Mouse (Mus musculus) layer of hippocampus, adult 18-20 months (tissue): Measurements from ENCODE around the gene AI481877. TPM values are rescaled to one million over a fixed set of nuclear protein-coding genes. Genes with fewer than 3 reads are reported as not detected.
"Not testable (repeated sequence)": the region's sequence is repeated elsewhere in the genome, so short reads cannot be mapped to it uniquely, and the experiment has no call there.

Experiments used
- DNase-seq, 2 experiments: peaks; one replicate each; pipeline ENCODE4 v3.0.0; 2022; ENCODE audit warnings: low spot score in 2 of 2
- long read RNA-seq: library from polyadenylated mRNA; stranded (forward); transcript quantifications from one replicate; pipeline ENCODE4 v2.0.0, GENCODE M21; 2021
- total RNA-seq, 2 experiments: library from RNA; stranded (reverse); gene quantifications; 2 replicates each; pipeline ENCODE4 v1.2.3; 2021

The AI481877 gene
- not detected for total RNA-seq
- long read RNA-seq, partial matches to known transcripts: 0 of 4 reads
- long read RNA-seq, other reads (novel, unspliced or antisense): 4 of 4 reads

DNA sequence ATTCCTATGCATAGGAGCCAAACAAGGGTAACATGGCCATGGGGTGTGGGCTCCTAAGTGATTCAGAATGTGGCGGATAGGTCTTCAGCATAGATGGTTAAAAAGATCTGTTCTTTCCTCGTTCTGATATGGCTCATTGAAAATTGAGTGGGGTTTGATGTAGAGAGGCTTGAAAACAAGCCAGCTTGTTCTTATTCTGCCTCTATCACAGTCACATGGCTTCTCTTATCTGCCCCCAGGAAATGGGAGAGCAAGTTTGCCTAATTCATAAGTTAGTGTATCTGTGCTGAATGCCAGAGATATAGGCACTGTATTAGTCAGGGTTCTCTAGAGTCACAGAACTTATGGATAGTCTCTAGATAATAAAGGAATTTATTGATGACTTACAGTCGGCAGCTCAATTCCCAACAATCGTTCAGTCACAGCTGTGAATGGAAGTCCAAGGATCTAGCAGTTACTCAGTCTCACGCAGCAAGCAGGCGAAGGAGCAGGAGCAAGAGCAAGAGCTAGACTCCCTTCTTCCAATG, at the start of gene AI481877:
Gene AI481877 (minus strand): TSS at position 477 of the 527 bp plus-strand sequence.
- DNase-seq: not testable (repeated sequence)

DNA sequence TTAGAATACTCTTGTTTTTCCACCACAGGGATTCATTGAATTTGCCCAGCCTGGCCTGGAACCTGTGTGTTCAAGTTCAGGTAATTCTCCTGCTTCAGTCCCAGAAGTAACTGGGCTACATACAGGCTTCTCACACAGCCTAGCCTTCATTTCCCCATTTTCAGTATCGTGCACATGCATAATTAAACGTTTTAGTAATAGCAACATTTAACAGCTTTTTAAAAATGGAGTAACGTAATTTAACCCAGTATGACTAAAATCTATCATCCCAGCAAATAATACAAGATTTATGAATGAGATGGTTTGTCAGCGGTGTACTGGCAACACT, 49.7 kb upstream of the AI481877 start:
- DNase-seq: no peak

DNA sequence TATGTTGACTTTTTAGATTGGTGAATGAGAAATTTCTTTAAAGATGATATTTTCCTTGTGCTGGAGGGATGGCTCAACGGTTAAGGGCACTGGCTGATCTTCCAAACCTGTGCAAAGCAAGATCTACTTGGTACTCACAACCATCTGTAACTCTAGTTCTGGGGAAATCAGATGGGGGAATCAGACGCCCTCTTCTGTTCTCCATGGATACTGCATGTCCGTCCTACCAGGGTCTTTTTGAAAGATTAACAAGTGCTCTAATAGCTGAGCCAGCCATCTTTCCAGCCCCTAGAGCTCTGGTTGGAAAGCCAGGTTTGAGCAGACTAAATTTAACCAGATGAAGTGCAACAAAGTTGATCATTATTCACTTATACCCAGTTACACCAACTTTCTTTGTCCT, 48.5 kb upstream of the AI481877 start:
- peak; percentile 9 to 69 for DNase-seq

DNA sequence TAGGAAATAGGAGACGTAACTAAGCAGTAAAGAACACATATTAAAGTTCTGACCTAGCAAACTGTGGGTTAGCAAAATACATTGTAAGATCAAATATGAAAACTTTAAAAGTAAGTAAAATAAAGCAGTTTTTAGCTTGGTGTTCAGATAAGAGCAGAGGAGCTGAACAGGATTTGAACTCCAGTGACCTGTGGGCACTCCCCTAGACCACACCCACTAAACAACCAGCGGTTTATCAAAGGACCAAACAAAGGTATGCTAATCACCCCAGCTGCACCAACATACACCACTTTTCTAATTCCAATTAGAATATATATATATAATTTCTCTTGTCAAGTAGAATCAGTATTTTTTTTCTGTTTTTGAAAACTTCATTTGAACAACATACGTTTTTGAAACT, 46.9 kb upstream of the AI481877 start:
- no peak for DNase-seq

DNA sequence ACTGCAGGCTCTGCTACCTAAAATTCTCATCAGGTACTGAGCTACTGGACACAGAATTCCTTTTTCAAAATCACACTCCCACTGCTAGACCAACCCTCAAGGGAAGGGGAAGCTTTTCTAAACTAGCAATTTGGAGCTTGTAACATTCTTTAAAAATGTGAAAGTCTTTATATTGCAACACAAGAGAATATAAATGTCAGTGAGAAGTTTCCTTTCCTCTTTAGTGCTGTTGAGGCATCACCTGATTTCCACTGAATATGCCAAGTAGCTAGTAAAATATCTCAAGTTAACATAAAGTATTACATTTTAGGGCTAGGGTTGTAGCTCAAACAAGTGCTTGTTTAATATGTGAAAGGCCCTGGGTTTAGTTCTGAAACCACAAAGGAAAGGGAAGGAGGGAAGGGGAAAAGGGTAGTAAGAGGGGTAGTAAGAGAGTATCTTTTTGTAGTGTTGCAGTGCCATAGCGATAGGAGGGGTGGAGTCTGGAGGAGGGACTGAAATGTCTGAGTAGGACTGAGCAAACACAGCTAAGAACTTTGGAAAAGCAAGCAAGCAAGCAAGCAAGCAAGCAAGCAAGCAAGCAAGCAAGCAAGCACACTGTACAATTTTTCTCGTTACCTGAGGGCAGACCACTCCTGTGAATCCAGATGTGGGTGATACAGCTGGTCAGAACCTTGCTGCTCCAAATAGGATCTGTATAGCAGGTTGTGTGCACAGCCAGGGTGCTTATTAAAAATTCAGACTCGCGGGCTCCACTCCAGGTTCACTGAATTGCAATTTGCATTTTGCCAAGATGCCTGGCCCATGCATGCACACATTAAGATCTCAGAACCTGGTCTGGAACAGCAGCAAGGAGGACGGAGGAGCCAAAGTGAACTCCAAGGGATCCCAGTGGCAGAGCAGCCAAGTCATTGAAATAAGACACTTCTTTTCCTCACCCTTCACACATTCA, 42.8 kb upstream of the AI481877 start:
- no peak for DNase-seq

DNA sequence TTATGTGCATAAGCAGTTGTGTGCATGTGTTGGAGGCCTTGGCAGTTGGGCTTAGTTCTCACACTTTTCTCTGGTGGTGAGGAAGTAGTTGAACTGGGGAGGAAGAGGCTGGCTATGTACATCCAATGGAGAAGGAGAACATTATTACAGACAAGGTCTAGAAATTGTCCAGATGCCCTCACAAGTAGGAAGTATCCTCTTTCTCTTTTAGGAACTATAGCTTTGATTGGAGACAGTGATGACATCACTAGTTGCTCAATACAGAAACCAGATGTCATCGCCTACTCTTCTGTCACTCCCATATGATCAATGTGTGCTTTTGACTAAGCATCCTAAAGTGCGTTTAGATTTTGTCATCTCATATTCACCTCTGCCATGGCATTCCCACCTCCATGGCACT, 38.8 kb upstream of the AI481877 start:
- DNase-seq: no peak

DNA sequence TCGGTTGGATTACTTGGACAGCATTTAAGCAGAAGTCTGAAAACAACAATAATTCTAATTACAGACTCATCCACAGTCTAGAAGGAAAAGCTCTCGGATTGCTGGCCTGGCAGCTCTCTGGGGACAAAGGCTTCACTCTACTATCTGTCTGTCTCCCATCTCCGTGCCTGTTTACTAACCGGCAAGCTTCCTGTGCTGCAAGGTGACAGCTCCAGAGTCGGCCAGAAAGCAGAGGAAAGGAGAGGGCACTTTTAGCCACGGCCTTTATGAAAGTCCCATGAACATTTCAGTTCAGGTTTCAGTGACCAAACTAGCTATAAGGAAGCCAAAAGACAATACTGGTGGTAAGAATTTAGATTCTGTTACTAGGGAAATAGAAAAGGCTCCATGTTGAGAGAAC, 37.1 kb upstream of the AI481877 start:
- DNase-seq: no peak

DNA sequence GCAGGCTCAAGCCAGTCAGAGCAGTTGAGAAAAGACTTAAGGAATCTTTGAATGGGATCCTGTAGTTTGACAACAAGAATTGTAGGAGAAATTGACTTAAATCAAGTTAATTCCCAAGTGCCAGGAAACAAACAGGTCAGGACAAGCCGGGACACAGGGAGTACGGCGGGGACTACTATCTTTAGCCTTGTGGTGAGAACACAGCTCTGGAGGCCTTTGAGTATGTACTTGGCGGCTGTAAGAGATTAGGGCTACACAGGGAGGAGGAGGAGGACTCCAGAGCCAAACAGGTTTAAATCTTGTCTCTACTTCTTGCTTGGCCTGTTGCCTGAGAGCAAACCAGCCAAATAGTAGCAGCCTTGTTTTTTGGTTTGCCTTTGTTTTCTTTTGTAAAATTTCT, 36.2 kb upstream of the AI481877 start:
- DNase-seq: no peak

DNA sequence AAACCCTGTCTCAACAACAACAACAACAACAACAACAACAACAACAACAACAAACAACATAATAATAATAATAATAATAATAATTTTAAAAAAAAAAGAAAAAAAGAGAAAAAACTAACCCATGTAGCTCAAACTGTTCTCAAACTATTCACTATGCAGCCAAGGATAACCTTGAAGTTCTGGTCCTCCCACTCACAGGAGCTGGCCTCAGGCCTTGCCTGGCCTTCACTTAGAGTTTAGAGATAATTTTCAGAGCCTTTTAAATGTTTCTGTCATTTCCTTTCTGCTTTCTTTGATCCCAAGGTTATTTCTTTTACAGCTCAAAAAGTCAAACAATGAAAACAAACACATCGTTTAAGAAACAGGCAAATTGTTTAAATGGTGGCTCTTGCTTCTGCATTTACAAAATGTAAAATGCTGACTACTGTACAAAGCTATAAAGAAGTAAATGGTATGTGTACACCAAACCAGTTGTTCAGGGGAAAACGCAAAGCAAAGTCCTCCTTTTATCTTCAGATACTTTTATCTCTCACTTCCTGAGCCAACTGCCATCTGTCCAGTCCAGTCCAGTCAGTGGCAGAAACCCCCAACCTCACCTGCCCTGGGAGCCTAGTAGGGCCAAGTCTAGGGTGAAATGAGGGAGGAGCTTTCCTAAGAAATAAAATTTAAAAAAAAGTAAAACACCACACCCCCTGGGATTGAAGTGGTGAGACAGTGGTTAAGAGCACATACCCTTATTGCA, 34.6 kb upstream of the AI481877 start:
- DNase-seq: no peak

DNA sequence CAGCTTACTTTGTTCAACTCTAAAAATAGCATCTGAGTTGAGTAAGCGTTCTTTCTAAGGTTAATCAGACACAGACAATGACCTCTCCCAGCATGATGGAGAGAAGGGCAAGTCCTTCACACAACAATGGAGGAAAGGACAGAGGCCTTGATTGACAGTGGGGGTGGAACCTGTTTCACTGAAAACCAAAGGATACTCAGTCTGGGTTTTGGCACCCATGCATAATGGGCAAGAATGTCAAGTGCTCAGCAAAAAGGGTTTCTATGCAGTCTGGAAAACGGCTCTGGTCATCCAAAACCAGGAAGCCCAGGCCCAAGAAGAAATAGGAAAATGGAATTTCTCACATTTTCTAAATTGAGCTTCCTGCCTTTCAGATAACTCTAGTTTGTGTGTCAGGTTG, 33.8 kb upstream of the AI481877 start:
- DNase-seq: no peak

DNA sequence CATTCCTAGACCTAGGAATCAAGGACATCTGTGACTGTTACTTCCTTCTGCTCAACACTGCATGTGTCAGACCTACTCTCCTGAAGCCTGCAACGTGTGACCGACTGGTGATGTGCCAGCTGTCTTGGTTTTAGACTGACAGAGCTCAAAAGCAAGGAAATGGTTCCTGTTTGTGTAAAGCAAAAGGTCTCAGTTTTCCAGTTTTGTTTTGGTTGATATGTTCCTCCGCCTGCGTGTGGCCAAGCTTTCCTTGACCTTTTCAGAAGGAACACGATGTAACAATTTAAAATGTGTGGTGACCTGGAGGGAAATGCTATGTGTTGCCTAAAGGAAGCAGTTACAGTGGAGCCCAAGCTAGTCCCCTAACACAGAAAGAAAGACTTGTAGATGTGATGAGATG, 31.2 kb upstream of the AI481877 start:
- no peak for DNase-seq

DNA sequence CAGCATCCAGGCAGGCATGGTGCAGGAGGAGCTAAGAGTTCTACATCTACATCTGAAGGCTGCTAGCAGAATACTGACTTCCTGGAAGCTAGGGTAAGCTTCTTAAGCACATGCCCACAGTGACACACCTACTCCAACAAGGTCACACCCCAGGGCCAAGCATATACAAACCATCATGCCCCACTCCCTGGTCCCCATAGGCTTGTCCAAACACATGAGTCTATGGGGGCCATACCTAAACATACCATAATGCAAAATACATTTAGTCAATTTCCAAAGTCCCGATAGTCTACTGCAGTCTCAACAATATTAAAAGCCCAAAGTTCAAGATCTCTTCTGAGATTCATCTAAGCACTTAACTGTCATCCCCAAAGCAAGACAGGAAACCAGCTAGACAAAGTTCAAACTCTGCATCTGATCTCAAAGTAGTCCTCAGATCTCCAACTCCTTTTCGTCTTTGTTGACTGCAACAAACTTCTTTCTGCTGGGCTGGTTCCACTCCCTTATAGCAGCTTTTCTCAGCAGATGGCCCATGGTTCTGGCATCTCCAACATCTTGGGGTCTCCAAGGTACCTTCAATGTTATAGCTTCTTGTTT, 28.6 kb upstream of the AI481877 start:
- no peak for DNase-seq

DNA sequence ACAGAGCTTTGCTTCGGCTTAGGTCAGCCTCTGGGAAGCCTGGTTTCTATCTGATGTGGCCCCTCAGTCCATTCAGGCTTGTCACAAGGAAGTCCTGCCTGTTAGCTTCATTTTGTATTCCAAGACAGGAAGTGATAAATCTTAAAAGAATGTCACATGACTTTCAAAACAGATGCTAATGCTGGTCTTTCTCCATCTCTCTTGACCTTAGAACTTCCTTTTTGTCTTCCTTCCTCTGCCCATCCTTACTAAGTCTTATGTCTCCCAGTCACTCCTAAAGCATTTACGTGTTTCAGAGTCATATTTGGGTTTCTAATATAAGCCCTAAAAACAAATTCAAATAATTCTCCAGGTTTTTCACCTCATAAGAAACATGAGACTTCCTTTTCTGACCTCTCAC, 25.3 kb upstream of the AI481877 start:
- no peak for DNase-seq

DNA sequence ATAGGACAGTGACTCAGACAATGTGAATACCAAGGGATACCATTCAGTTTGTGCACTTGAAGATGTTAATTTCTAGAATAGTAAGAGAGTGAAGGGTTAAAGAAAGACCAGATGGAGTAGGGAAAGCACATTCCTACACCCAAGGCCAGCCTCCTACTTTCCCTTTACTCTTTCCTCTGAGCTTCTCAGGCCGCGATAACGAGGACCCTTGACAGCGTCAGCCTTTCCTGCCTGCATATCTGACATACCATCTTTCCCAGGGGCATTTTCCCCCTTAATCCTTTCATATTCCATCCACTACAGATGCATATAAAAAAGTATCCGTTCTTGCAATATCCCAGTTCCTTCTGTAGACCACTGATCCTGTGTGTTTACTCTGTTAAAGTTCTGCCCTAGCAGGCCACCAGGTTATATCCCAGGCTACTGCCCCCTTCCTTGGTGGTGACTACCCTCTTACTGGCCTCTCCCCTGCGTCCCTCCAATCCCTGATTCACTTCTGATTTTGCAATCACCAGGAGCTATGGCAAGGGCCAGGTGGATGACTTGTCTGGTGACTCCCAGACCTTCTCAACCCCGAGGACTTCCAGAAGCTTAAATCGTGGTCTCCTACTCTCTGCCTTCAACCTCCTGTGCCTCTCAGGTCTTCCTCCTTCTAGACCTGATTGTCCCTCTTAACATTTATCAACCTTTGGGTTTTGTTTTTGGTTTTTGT, 22.3 kb upstream of the AI481877 start:
- DNase-seq: no peak

DNA sequence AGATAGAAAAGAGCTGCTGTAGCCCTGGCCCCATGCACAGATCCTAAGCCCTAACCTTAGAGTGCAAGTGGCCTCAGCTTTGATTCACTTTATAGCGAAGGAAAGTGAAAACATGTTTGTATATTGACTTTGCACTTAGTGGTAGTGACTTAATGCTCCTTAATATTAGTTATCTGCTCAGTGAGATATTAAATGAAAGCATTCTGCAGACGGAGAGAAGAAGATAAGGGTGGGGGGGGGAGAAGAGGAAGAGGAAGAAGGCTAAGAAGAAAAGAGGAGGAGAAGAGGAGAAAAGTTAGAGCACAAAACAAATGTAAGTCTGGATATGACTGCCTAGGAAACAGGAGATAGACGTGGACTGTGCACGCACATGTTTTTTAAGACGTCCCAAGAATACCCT, 21.5 kb upstream of the AI481877 start:
- no peak for DNase-seq

DNA sequence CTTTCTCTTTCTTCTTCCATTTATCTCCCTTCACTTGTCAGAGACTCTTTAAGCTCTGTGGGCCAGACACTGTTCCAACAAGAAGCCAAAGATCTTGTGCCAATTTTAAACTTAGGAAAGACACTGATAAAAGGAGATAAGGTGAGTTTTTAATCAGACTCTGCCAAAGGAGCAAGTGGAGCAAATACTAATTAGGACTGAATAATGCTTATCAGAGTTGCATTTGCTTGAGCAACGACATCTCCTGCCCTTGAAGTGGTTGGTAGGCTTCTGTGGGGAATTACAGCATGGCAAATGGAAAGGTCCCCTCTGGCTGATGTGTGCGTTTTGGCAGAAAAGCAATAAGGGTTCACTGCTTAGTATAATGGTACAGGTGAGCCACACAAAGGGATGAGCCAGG, 18.9 kb upstream of the AI481877 start:
- no peak for DNase-seq

DNA sequence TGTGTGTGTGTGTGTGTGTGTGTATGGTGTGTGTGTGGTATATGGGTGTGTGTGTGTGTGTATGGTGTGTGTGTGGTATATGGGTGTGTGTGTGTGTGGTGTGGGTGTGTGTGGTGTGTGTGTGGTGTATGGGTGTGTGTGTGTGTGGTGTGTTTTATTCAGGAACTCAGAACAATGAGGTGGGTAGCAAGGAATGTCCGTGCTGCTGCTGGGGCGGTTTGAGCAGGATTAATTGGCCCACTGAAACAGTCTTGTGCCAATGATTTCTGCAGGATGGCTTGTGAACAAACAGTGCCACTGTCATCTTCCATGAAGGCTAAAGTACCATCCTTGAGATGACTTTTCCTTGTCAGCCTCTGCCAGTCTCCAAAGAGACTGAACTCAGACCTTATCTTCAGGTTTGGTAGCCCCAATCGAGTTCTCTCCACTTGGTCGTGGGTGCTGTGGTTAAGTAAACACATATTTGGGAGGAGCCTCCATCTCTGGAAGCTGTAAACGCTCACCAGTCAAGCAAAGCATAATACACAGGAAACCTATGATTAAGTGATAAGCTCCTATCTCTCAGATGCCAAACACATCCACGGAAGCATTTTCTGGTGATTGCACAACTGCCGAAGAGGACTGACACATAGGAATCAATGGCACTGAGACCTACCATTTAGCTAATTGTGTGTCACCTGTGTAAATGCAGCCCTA, 18.3 kb upstream of the AI481877 start:
- no peak for DNase-seq

DNA sequence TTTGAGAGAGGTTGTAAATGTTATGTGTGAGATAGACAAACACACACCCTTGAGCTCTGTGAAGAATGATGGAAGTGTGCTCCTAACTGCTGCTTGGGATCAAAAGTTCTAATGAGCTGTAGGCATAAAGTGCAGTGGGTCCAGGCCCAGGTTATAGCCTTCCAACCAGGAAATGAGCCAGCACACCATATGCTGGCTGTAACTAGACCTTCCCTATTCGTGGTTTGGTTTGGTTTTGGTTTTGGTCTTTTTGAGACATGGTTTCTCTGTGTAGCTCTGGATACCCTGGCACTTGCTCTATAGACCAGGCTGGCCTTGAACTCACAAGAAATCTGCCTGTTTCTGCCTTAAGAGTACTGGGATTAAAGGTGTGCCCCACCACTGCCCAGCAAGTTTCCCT, 13.2 kb upstream of the AI481877 start:
- DNase-seq: no peak

DNA sequence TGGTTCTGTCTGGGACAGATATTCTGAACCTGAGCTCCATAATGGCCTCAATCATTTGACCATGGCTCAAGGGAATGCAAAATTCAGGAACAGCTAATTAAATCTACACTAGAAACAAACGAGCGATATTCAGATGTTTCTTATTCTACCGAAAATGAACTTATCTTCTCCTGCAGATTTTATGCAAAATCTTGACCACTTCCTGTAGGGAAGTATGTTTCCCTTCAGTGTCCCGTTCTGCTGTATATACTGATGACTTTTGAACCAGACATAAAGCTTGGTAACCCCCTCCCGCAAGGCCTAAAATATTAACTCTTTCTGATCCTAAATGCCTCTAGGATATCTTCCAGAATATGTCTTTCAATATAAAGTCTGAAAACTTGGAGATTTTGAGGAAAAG, 12.1 kb upstream of the AI481877 start:
- DNase-seq: no peak

DNA sequence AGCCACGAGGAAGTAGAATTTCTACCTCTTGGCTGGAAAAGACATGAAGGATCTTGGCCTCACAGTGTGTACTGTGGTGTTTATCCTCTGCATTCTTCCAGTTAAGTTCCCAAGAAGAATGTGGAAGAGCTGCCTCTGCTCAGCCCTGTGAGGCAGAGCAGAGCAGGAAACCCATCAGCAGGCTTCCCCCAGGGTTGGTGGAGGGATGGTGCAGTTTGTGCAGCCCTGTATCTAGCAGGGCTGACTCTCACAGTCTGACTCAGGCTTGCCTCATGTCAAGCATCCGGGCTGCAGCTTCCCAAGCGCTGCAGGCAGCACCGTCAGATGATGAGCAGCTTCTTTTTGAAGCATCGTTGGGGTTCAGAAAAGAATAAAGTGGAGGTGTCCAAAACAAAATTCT, 10.3 kb upstream of the AI481877 start:
- DNase-seq: no peak

DNA sequence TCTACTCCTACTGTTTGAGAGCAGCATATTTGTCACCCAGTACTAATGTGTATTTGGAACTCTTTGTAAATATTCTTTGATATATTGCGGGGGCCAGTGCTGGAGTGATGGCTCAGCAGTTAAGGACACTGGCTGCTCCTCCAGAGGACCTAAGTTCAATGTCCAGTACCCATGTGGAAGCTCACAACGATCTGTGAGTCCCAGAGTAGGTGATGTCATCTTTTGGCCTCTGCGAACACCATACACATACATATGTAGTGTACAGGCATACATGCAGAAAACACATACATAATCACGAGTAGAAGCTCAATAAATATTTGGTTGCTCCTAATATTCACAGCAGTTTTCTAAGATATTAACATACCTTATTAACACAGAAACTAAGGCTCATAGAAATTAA, 9.8 kb downstream of the AI481877 start:
- DNase-seq: no peak
